Mouse (Mus musculus) embryonic facial prominence, embryonic 14.5 days (tissue): ENCODE results near the gene Gm20696. TPM values are rescaled to one million over a fixed set of nuclear protein-coding genes. Genes with fewer than 3 reads are reported as not detected.

Experiments used
- ATAC-seq: fragments of 200-750 bp; cut with Nextera tagmentation; 2 replicates; pipeline ENCODE4 v1.8.0; 2017; ENCODE audit warnings: low read depth, moderate number of reproducible peaks, moderate TSS enrichment
- DNase-seq: peaks from one replicate; pipeline ENCODE4 v3.0.0-alpha.2; 2015; ENCODE audit warnings: low spot score
- H3K27ac ChIP-seq: fragments of 300-500 bp; sonication (generic); replicated peaks from 2 replicates; pipeline ENCODE4 v1.5.1; 2014; ENCODE audit warnings: low read depth, mild to moderate bottlenecking, low read length, moderate library complexity
- H3K27me3 ChIP-seq: fragments of 300-500 bp; sonication (generic); replicated peaks from 2 replicates; pipeline ENCODE4 v1.6.1; 2014; ENCODE audit warnings: low read length; ENCODE audit not compliant: control insufficient read depth, insufficient read depth
- H3K36me3 ChIP-seq: fragments of 300-500 bp; sonication (generic); 2 replicates; pipeline ENCODE4 v1.6.1; 2014; ENCODE audit warnings: low read length, mixed read lengths; ENCODE audit not compliant: control insufficient read depth, insufficient read depth
- H3K4me1 ChIP-seq: fragments of 300-500 bp; sonication (generic); 2 replicates; pipeline ENCODE4 v1.6.1; 2014; ENCODE audit warnings: antibody characterized with exemption, low read length; ENCODE audit not compliant: control insufficient read depth, insufficient read depth
- H3K4me2 ChIP-seq: fragments of 300-500 bp; sonication (generic); 2 replicates; pipeline ENCODE4 v1.6.1; 2014; ENCODE audit warnings: low read depth, mild to moderate bottlenecking, low read length, moderate library complexity, mixed read lengths
- H3K4me3 ChIP-seq: fragments of 300-500 bp; sonication (generic); 2 replicates; pipeline ENCODE4 v1.5.1; 2014; ENCODE audit warnings: low read depth, mild to moderate bottlenecking, low read length
- H3K9ac ChIP-seq: fragments of 300-500 bp; sonication (generic); 2 replicates; pipeline ENCODE4 v1.6.1; 2014; ENCODE audit warnings: low read depth, mild to moderate bottlenecking, low read length, moderate library complexity, mixed read lengths
- H3K9me3 ChIP-seq: fragments of 300-500 bp; sonication (generic); 2 replicates; pipeline ENCODE4 v1.6.1; 2016; ENCODE audit warnings: low read length; ENCODE audit not compliant: control insufficient read depth
- WGBS: fragments of 180-500 bp; shearing (Covaris S2); extraction: QIAGEN DNeasy Blood & Tissue Kit; methylation state at CpG from one replicate; pipeline ENCODE4 v1.1.7; 2014; 5-methylcytosine and 5-hydroxymethylcytosine counted together
- polyA plus RNA-seq: library from polyadenylated mRNA; unstranded; fragments of >200 nt; fragmentation: Nextera tagmentation; extraction: Ambion mirVana; gene quantifications from 2 replicates; pipeline ENCODE4 v1.2.1, GENCODE M21; 2014

The Gm20696 gene
- polyA plus RNA-seq, 1 experiment from 2014 or later = 3.0 TPM

- ATAC-seq (no peak), DNase-seq (no peak)
- 87% methylated on average over 6 of the region's 6 CpGs for WGBS
- H3K27ac ChIP-seq = no peak overlapping the region
- no peak overlapping the region for H3K4me2 ChIP-seq
- no peak overlapping the region for H3K9ac ChIP-seq
- H3K9me3 ChIP-seq = no peaks in the 10 kb centered on the region
- H3K27me3 ChIP-seq = no peaks in the 10 kb centered on the region
- H3K4me1 ChIP-seq = 0 out of 2 replicates have a peak, but pooled peaks cover 4% of the 10 kb centered on the region
- no peaks in the 10 kb centered on the region for H3K36me3 ChIP-seq
- no peak overlapping the region for H3K4me3 ChIP-seq
Observed at GRCm38 (mm10) chr6:99300235-99300634, 366.4 kb downstream of the Gm20696 start.

GRCm38 (mm10) chr6:99299196-99299595 is 367.4 kb downstream of the Gm20696 start:
- 79% methylated on average over 14 of the region's 14 CpGs for WGBS
- DNase-seq = no peak

GRCm38 (mm10) chr6:99297535-99297934 is 369.1 kb downstream of the Gm20696 start:
- 86% methylated on average over 5 of the region's 5 CpGs for WGBS
- ATAC-seq (no peak), DNase-seq (no peak)

More at GRCm38 (mm10) chr6:99299196-99299595, 367.4 kb downstream of the Gm20696 start:
- Histone ChIP-seq H3K9ac (no peak overlapping the region), H3K4me2 (no peak overlapping the region), H3K4me1 (0 out of 2 replicates have a peak, but pooled peaks cover 4% of the 10 kb centered on the region), H3K36me3 (no peaks in the 10 kb centered on the region), H3K27me3 (no peaks in the 10 kb centered on the region), H3K27ac (no peak overlapping the region), H3K4me3 (no peak overlapping the region), H3K9me3 (no peaks in the 10 kb centered on the region)
- ATAC-seq = no peak

GRCm38 (mm10) chr6:99295495-99295894 is 371.1 kb downstream of the Gm20696 start:
- Histone ChIP-seq H3K27ac (no peak overlapping the region), H3K9me3 (no peaks in the 10 kb centered on the region), H3K4me2 (no peak overlapping the region), H3K4me3 (no peak overlapping the region), H3K36me3 (no peaks in the 10 kb centered on the region), H3K27me3 (no peaks in the 10 kb centered on the region), H3K9ac (no peak overlapping the region), H3K4me1 (0 out of 2 replicates have a peak, but pooled peaks cover 4% of the 10 kb centered on the region)
- DNase-seq (no peak), ATAC-seq (no peak)
- 70% methylated on average over 8 of the region's 8 CpGs for WGBS

More at GRCm38 (mm10) chr6:99297535-99297934, 369.1 kb downstream of the Gm20696 start:
- H3K27me3 ChIP-seq = no peaks in the 10 kb centered on the region
- H3K27ac ChIP-seq = no peak overlapping the region
- no peaks in the 10 kb centered on the region for H3K36me3 ChIP-seq
- H3K4me3 ChIP-seq = no peak overlapping the region
- 0 out of 2 replicates have a peak, but pooled peaks cover 4% of the 10 kb centered on the region for H3K4me1 ChIP-seq
- no peak overlapping the region for H3K9ac ChIP-seq
- H3K9me3 ChIP-seq = no peaks in the 10 kb centered on the region
- H3K4me2 ChIP-seq = no peak overlapping the region

- ATAC-seq (no peak), DNase-seq (no peak)
- 66% methylated on average over 4 of the region's 4 CpGs for WGBS
- Histone ChIP-seq H3K4me1 (peaks cover 3% of the 10 kb centered on the region), H3K27ac (no peak overlapping the region), H3K27me3 (no peaks in the 10 kb centered on the region), H3K4me3 (no peak overlapping the region), H3K36me3 (no peaks in the 10 kb centered on the region), H3K9me3 (no peaks in the 10 kb centered on the region), H3K9ac (no peak overlapping the region), H3K4me2 (no peak overlapping the region)
Observed at GRCm38 (mm10) chr6:99289220-99289619, 377.4 kb downstream of the Gm20696 start.

GRCm38 (mm10) chr6:99285026-99285425 is 381.6 kb downstream of the Gm20696 start:
- no peak overlapping the region for H3K4me2 ChIP-seq
- H3K4me1 ChIP-seq = peaks cover 3% of the 10 kb centered on the region
- no peak for ATAC-seq
- no peak overlapping the region for H3K9ac ChIP-seq
- DNase-seq = no peak
- no peaks in the 10 kb centered on the region for H3K27me3 ChIP-seq
- H3K36me3 ChIP-seq = no peaks in the 10 kb centered on the region
- no peak overlapping the region for H3K27ac ChIP-seq
- no peaks in the 10 kb centered on the region for H3K9me3 ChIP-seq
- WGBS = 65% methylated on average over 3 of the region's 3 CpGs
- H3K4me3 ChIP-seq = no peak overlapping the region

- no peaks in the 10 kb centered on the region for H3K36me3 ChIP-seq
- H3K9ac ChIP-seq = no peak overlapping the region
- H3K4me3 ChIP-seq = no peak overlapping the region
- no peak for DNase-seq
- 70% methylated on average over 4 of the region's 4 CpGs for WGBS
- no peaks in the 10 kb centered on the region for H3K9me3 ChIP-seq
- H3K4me2 ChIP-seq = no peak overlapping the region
- H3K27me3 ChIP-seq = no peaks in the 10 kb centered on the region
- no peak overlapping the region for H3K27ac ChIP-seq
- no peak for ATAC-seq
- H3K4me1 ChIP-seq = peaks cover 3% of the 10 kb centered on the region
Observed at GRCm38 (mm10) chr6:99284019-99284418, 382.6 kb downstream of the Gm20696 start.

GRCm38 (mm10) chr6:99282866-99283657 is 383.5 kb downstream of the Gm20696 start:
- ATAC-seq = no peak
- WGBS = 59% methylated on average over 15 of the region's 15 CpGs

GRCm38 (mm10) chr6:99281433-99281832 is 385.2 kb downstream of the Gm20696 start:
- peaks cover 3% of the 10 kb centered on the region for H3K4me1 ChIP-seq
- no peaks in the 10 kb centered on the region for H3K9me3 ChIP-seq
- ATAC-seq = no peak
- H3K9ac ChIP-seq = no peak overlapping the region
- no peak overlapping the region for H3K4me2 ChIP-seq
- no peaks in the 10 kb centered on the region for H3K27me3 ChIP-seq
- H3K36me3 ChIP-seq = no peaks in the 10 kb centered on the region
- H3K4me3 ChIP-seq = no peak overlapping the region
- no peak overlapping the region for H3K27ac ChIP-seq
- DNase-seq = no peak
- WGBS = 89% methylated on average over 9 of the region's 9 CpGs

More at GRCm38 (mm10) chr6:99282866-99283657, 383.5 kb downstream of the Gm20696 start:
- Histone ChIP-seq H3K9me3 (no peaks in the 10 kb centered on the region), H3K9ac (no peak overlapping the region), H3K4me3 (no peak overlapping the region), H3K4me1 (peaks cover 3% of the 10 kb centered on the region), H3K27me3 (no peaks in the 10 kb centered on the region), H3K27ac (no peak overlapping the region), H3K36me3 (no peaks in the 10 kb centered on the region), H3K4me2 (no peak overlapping the region)
- no peak for DNase-seq
